15 mouse cellular contexts compared by ENCODE assay signal in genomic region chr14:76632763-76633162, GRCm38 (mm10).
"Had no signal": no experiment of that assay in that cellular context is flagged by ENCODE, and none has a peak within 500 bp of the region (broad histone marks: within the 10 kb centered on the region; RNA-seq: fewer than 3 reads in every experiment).

No protein-coding gene starts in this region.

- H3K9ac ChIP-seq: limb, embryonic 13.5 days; liver, embryonic 15.5 days; midbrain, embryonic 15.5 days; neural tube, embryonic 13.5 days had no signal

- H3K36me3 ChIP-seq: limb, embryonic 13.5 days; liver, embryonic 15.5 days; midbrain, embryonic 15.5 days; neural tube, embryonic 13.5 days had no signal

- ATAC-seq: lung, postnatal 0 days; midbrain, embryonic 15.5 days had no signal

- H3K9me3 ChIP-seq: limb, embryonic 13.5 days; liver, embryonic 15.5 days; midbrain, embryonic 15.5 days; neural tube, embryonic 13.5 days had no signal

- H3K4me2 ChIP-seq: limb, embryonic 13.5 days; liver, embryonic 15.5 days; midbrain, embryonic 11.5 days; midbrain, embryonic 15.5 days; neural tube, embryonic 13.5 days had no signal

- H3K4me3 ChIP-seq: limb, embryonic 13.5 days; liver, embryonic 15.5 days; midbrain, embryonic 15.5 days; neural tube, embryonic 13.5 days had no signal

- H3K27ac ChIP-seq: limb, embryonic 13.5 days; liver, embryonic 15.5 days; midbrain, embryonic 15.5 days; neural tube, embryonic 13.5 days; stomach, postnatal 0 days had no signal

- DNase-seq: kidney, adult 11 months; kidney, adult 9 months; kidney, postnatal 25 days; layer of hippocampus, adult 9-11 months; layer of hippocampus, postnatal 36 days; lung, adult 2 months; lung, postnatal 36 days; thymus, postnatal 4 days had no signal

- H3K27me3 ChIP-seq: limb, embryonic 13.5 days; liver, embryonic 15.5 days; midbrain, embryonic 15.5 days; neural tube, embryonic 13.5 days had no signal
